Mouse (Mus musculus) E14TG2a.4 (cell line): Measurements from ENCODE around the gene Pax7.

ENCODE experiments used
- CTCF ChIP-seq: conservative IDR thresholded peaks from 2 replicates; pipeline ENCODE4 v1.5.1; 2014; ENCODE audit warnings: low read length
- POU5F1 ChIP-seq: IDR thresholded peaks from 2 replicates; pipeline ENCODE4 v1.6.1; 2014; ENCODE audit warnings: low read length, borderline replicate concordance

DNA sequence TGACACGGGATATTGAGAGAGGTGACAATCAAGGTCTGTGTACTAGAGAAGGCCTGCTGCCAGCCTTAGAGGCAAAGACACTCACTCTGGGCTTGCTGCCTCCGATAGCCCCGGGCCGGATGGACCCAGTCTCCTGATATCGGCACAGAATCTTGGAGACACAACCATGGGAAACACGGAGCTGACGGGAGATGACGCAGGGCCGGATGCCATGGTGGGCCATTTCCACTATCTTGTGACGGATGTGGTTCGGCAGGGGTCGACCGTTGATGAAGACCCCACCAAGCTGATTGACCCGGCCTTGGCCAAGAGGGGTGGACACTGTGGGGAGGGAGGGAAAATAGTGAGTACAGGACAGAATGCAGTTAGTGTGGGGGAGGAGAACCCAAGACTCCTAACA, 3.3 kb downstream of the Pax7 start:
- TF ChIP-seq CTCF = no peak
- TF ChIP-seq POU5F1 = no peak
